Mouse (Mus musculus) CH12.LX (cell line): ENCODE data around the gene Cdh4. TPM values are rescaled to one million over a fixed set of nuclear protein-coding genes. Genes with fewer than 3 reads are reported as not detected.

Experiments
- DNase-seq: peaks from one replicate; pipeline ENCODE4 v3.0.0-alpha.2; 2013; ENCODE audit errors: extremely low read depth
- H3K27ac ChIP-seq: 2 replicates; pipeline ENCODE4 v1.5.1; 2012; ENCODE audit warnings: low read depth, mild to moderate bottlenecking, control low read depth, moderate library complexity; ENCODE audit not compliant: insufficient read depth
- H3K27me3 ChIP-seq: replicated peaks from 2 replicates; pipeline ENCODE3; 2012; ENCODE audit warnings: inconsistent platforms
- H3K36me3 ChIP-seq, 2 experiments: replicated peaks in 1 of 2; 2 replicates each; pipeline versions ENCODE3 to v1.6.1; 2012; ENCODE audit warnings: inconsistent platforms in 1 of 2, low read length in 1 of 2, mild to moderate bottlenecking in 1 of 2, mixed read lengths in 1 of 2, moderate library complexity in 1 of 2; ENCODE audit not compliant: control insufficient read depth in 1 of 2, insufficient read depth in 1 of 2
- H3K4me1 ChIP-seq, 2 experiments: 2 replicates each; pipeline ENCODE4 v1.6.1; 2012; ENCODE audit warnings: inconsistent platforms in 1 of 2, moderate library complexity in 1 of 2; ENCODE audit not compliant: insufficient read depth in 2 of 2, control insufficient read depth in 1 of 2
- H3K4me2 ChIP-seq: 2 replicates; pipeline ENCODE4 v1.6.1; 2012; ENCODE audit warnings: low read depth, mild to moderate bottlenecking, control low read depth; ENCODE audit not compliant: poor library complexity, insufficient read depth, severe bottlenecking
- H3K4me3 ChIP-seq, 3 experiments: fragments of 150-350 bp in 1 of 3; sonication (generic) in 1 of 3; replicated peaks in 1 of 3; 2 replicates each; pipeline versions ENCODE3 to v1.5.1; 2011 to 2012; ENCODE audit warnings: low read depth in 2 of 3, low read length in 2 of 3, mild to moderate bottlenecking in 2 of 3, moderate library complexity in 2 of 3, control low read depth in 1 of 3, improper control_type of control experiment in 1 of 3, inconsistent platforms in 1 of 3, mixed read lengths in 1 of 3; ENCODE audit not compliant: poor library complexity in 1 of 3
- H3K79me2 ChIP-seq: replicated peaks from 2 replicates; pipeline ENCODE4 v1.6.1; 2012; ENCODE audit warnings: mild to moderate bottlenecking, moderate library complexity; ENCODE audit not compliant: control insufficient read depth, poor library complexity, insufficient read depth, severe bottlenecking; ENCODE audit errors: extremely low read depth
- H3K9ac ChIP-seq: 2 replicates; pipeline ENCODE4 v1.6.1; 2012; ENCODE audit warnings: low read depth, mild to moderate bottlenecking, control low read depth, moderate library complexity; ENCODE audit not compliant: insufficient read depth
- H3K9me3 ChIP-seq: replicated peaks from 2 replicates; pipeline ENCODE3; 2012; ENCODE audit warnings: low read length, inconsistent platforms, mixed read lengths
- CHD2 ChIP-seq: IDR thresholded peaks from 2 replicates; pipeline ENCODE4 v1.6.1; 2011; ENCODE audit warnings: low read length, improper control_type of control experiment
- ELF1 ChIP-seq: IDR thresholded peaks from 2 replicates; pipeline ENCODE4 v1.6.1; 2014; ENCODE audit warnings: low read depth, mild to moderate bottlenecking, inconsistent platforms, low read length, improper control_type of control experiment
- EP300 ChIP-seq: IDR thresholded peaks from 2 replicates; pipeline ENCODE4 v1.6.1; 2011; ENCODE audit warnings: low read length, improper control_type of control experiment
- JUN ChIP-seq: IDR thresholded peaks from 2 replicates; pipeline ENCODE4 v1.6.1; 2011; ENCODE audit warnings: low read depth, mild to moderate bottlenecking, low read length, improper control_type of control experiment, moderate library complexity; ENCODE audit not compliant: insufficient read depth
- JUND ChIP-seq: conservative IDR thresholded peaks from 2 replicates; pipeline ENCODE4 v1.6.1; 2011; ENCODE audit warnings: low read depth, low read length, improper control_type of control experiment
- KAT2A ChIP-seq: IDR thresholded peaks from 2 replicates; pipeline ENCODE4 v1.6.1; 2012; ENCODE audit warnings: low read length, improper control_type of control experiment, inconsistent platforms; ENCODE audit not compliant: insufficient replicate concordance
- MAFK ChIP-seq: IDR thresholded peaks from 2 replicates; pipeline ENCODE4 v1.6.1; 2011; ENCODE audit warnings: low read length, improper control_type of control experiment; ENCODE audit not compliant: insufficient replicate concordance
- MAZ ChIP-seq: IDR thresholded peaks from 2 replicates; pipeline ENCODE4 v1.6.1; 2012; ENCODE audit warnings: low read depth, mild to moderate bottlenecking, inconsistent platforms, low read length, improper control_type of control experiment, moderate library complexity
- MEF2A ChIP-seq: IDR thresholded peaks from 2 replicates; pipeline ENCODE4 v1.6.1; 2014; ENCODE audit warnings: low read depth, mild to moderate bottlenecking, inconsistent platforms, low read length, improper control_type of control experiment, borderline replicate concordance
- MXI1 ChIP-seq: IDR thresholded peaks from 2 replicates; pipeline ENCODE4 v1.6.1; 2011; ENCODE audit warnings: mild to moderate bottlenecking, low read depth, low read length, improper control_type of control experiment
- NELFE ChIP-seq: IDR thresholded peaks from 2 replicates; pipeline ENCODE4 v1.6.1; 2011; ENCODE audit warnings: low read depth, low read length, improper control_type of control experiment
- NRF1 ChIP-seq: IDR thresholded peaks from 2 replicates; pipeline ENCODE4 v1.6.1; 2014; ENCODE audit warnings: low read depth, mild to moderate bottlenecking, inconsistent platforms, low read length, improper control_type of control experiment, moderate library complexity
- POLR2AphosphoS2 ChIP-seq: IDR thresholded peaks from 2 replicates; pipeline ENCODE4 v1.6.1; 2011; ENCODE audit warnings: low read depth, low read length, improper control_type of control experiment
- SIN3A ChIP-seq: IDR thresholded peaks from 2 replicates; pipeline ENCODE4 v1.6.1; 2012; ENCODE audit warnings: low read length, improper control_type of control experiment, inconsistent platforms
- UBTF ChIP-seq: IDR thresholded peaks from 2 replicates; pipeline ENCODE4 v1.6.1; 2012; ENCODE audit warnings: low read depth, mild to moderate bottlenecking, inconsistent platforms, low read length, improper control_type of control experiment, moderate library complexity
- USF2 ChIP-seq: conservative IDR thresholded peaks from 2 replicates; pipeline ENCODE4 v1.6.1; 2011; ENCODE audit warnings: low read depth, low read length, improper control_type of control experiment
- ZC3H11A ChIP-seq: IDR thresholded peaks from 2 replicates; pipeline ENCODE4 v1.6.1; 2012; ENCODE audit warnings: low read depth, mild to moderate bottlenecking, inconsistent platforms, low read length, improper control_type of control experiment
- ZKSCAN1 ChIP-seq: IDR thresholded peaks from 2 replicates; pipeline ENCODE4 v1.6.1; 2012; ENCODE audit warnings: low read depth, inconsistent platforms, low read length, improper control_type of control experiment, borderline replicate concordance
- ZNF384 ChIP-seq: IDR thresholded peaks from 2 replicates; pipeline ENCODE4 v1.6.1; 2012; ENCODE audit warnings: low read depth, low read length, improper control_type of control experiment, inconsistent platforms
- dilution Hi-C: fragments of 300-500 bp; cut with MboI; formaldehyde crosslinking; loops from 2 replicates; pipeline ENCODE4 v1.14.3; 2020; ENCODE audit warnings: low sequenced_read_pairs; ENCODE audit not compliant: extremely low pct_unique_long_range_greater_than_20kb, extremely low pct_ligation_motif_present
- in situ Hi-C: fragments of 300-500 bp; cut with MboI; formaldehyde crosslinking; loops from 3 replicates; pipeline ENCODE4 v1.14.3; 2019; ENCODE audit warnings: low sequenced_read_pairs, low pct_ligation_motif_present, low pct_unique_long_range_greater_than_20kb, mixed read lengths
- polyA plus RNA-seq: library from polyadenylated mRNA; unstranded; fragments of >175 nt; gene quantifications from 2 replicates; pipeline ENCODE4 v1.2.1, GENCODE M21; 2012; ENCODE audit warnings: low read depth; ENCODE audit not compliant: insufficient read length
- total RNA-seq, 2 experiments: library from RNA; depleted of rRNA; stranded (reverse); fragments of 300-350 nt in 1 of 2; fragments of >200 nt in 1 of 2; gene quantifications; 2 replicates each; pipeline ENCODE4 v1.2.3; 2012 to 2014

Gene Cdh4
- total and polyA plus RNA-seq, 3 experiments: not detected

DNA sequence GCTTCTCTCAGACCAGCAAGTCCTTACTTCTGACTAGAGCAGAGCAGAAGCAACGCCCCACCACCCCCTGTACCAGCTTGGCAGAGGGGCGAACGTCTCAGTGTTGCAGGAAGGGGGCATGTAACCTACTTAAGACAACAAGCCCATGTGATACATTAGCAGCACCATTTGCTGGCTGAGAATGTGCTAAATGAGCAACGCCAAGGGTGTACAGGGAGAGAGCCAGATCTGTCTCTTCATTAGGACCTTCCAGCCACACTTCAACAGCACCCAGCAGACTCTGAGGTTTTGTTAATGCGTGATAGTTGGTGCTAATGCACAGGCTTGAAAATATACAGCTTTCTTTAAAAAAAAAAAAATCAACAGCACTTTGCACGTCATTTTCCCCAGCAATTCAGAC, 300.6 kb downstream of the Cdh4 start:
- no peaks in the 10 kb centered on the region for H3K9me3 ChIP-seq
- H3K4me2 ChIP-seq: no peak overlapping the region
- no peak for DNase-seq
- no peak overlapping the region for H3K4me3 ChIP-seq
- dilution Hi-C loops (no loop called here), in situ Hi-C loops (no loop called here)
- H3K9ac ChIP-seq: no peak overlapping the region
- H3K27me3 ChIP-seq: peaks cover 37% of the 10 kb centered on the region
- no peak for TF ChIP-seq ZNF384
- no peak for TF ChIP-seq MEF2A
- no peak for TF ChIP-seq SIN3A
- no peak for TF ChIP-seq JUND
- TF ChIP-seq UBTF: no peak
- TF ChIP-seq JUN: no peak
- TF ChIP-seq NRF1: no peak
- TF ChIP-seq MAZ: no peak
- TF ChIP-seq EP300: no peak
- no peak for TF ChIP-seq MXI1
- no peak for TF ChIP-seq ELF1
- no peak for TF ChIP-seq KAT2A
- TF ChIP-seq ZKSCAN1: no peak
- no peak for TF ChIP-seq MAFK
- TF ChIP-seq CHD2: no peak
- no peak for TF ChIP-seq ZC3H11A
- no peak for TF ChIP-seq USF2
- no peak for TF ChIP-seq NELFE
- TF ChIP-seq POLR2AphosphoS2: no peak
- H3K4me1 ChIP-seq: peaks cover 4 to 6% of the 10 kb centered on the region in 2 experiments; a peak in 3 of 4 replicates
- H3K79me2 ChIP-seq: no peaks in the 10 kb centered on the region
- no peaks in the 10 kb centered on the region for H3K36me3 ChIP-seq
- no peak overlapping the region for H3K27ac ChIP-seq

DNA sequence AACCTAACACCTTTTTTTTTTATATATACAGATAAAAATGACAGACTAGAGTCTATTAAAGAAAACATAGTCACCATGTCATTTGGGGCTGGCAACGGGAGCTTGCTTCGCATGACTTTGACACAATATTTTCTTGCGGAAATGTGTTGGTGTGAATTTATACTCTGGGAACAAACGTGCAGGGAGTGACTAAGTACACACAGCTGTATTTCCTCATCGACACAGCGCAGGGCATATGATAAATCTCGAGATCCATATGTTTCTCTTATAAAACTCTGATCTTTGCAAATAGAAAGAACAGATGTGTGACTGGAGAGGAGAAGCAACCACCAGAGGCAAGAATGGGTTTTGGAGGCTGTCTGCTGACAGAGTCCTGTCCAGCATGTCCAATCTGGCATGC, 304.3 kb downstream of the Cdh4 start:
- Histone ChIP-seq H3K4me1 (peaks cover 6 to 7% of the 10 kb centered on the region in 2 experiments), H3K36me3 (no peaks in the 10 kb centered on the region), H3K4me2 (no peak overlapping the region), H3K79me2 (no peaks in the 10 kb centered on the region), H3K27me3 (peaks cover 13% of the 10 kb centered on the region), H3K9ac (no peak overlapping the region), H3K4me3 (no peak overlapping the region), H3K9me3 (no peaks in the 10 kb centered on the region), H3K27ac (no peak overlapping the region)
- in situ Hi-C loops: no loop called here
- dilution Hi-C loops: no loop called here
- TF ChIP-seq USF2 (no peak), MAZ (no peak)
- no peak for DNase-seq
